Mouse (Mus musculus) G1E (cell line): Measurements from ENCODE around the gene Rpl10a.

Experiments used
- CTCF ChIP-seq: IDR thresholded peaks from 2 replicates; pipeline ENCODE4 v1.5.1; 2012; ENCODE audit warnings: low read depth, low read length, inconsistent platforms, mixed read lengths
- GATA1 ChIP-seq: IDR thresholded peaks from 2 replicates; pipeline ENCODE4 v1.6.1; 2012; ENCODE audit warnings: borderline replicate concordance, low read length, inconsistent platforms, mixed read lengths
- POLR2AphosphoS5 ChIP-seq: IDR thresholded peaks from 2 replicates; pipeline ENCODE4 v1.6.1; 2012; ENCODE audit warnings: low read depth, low read length, inconsistent platforms; ENCODE audit not compliant: insufficient replicate concordance
- TAL1 ChIP-seq: conservative IDR thresholded peaks from 2 replicates; pipeline ENCODE4 v1.6.1; 2012; ENCODE audit warnings: low read depth, low read length, inconsistent platforms, mixed read lengths

DNA sequence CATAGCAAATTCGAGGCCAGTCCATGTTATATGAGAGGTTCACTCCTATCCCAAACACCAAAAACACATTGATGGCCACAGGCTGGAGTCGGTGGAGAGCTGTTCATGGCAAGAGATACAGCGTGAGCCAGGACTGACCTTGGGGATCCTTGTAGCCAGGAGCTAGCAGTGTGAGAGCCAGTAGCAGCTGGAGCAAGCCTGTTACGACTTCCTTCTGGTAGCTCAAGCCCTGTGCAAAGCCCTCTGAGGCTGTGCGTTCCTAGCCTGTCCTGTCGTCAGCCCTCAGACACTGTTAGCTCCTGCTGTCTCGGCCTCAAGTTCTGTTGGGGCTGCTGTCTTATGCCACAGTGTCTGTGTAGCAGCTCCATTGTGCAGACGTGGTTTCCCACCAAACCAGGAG is 4.5 kb upstream of the Rpl10a start:
- TF ChIP-seq TAL1 (no peak), CTCF (no peak), POLR2AphosphoS5 (no peak), GATA1 (no peak)
